Mouse (Mus musculus) T-helper 17 cell (primary cell): Measurements from ENCODE around the gene Atp2b2.

Experiments used
- in situ Hi-C, 2 experiments: fragments of 300-600 bp; cut with MboI, MseI; formaldehyde crosslinking; loops; 1 replicate in 1 of 2; 2 replicates in 1 of 2; pipeline ENCODE4 v1.15.1; 2025; ENCODE audit warnings: high pct_unique_total_duplicates in 2 of 2

The Atp2b2 gene

DNA sequence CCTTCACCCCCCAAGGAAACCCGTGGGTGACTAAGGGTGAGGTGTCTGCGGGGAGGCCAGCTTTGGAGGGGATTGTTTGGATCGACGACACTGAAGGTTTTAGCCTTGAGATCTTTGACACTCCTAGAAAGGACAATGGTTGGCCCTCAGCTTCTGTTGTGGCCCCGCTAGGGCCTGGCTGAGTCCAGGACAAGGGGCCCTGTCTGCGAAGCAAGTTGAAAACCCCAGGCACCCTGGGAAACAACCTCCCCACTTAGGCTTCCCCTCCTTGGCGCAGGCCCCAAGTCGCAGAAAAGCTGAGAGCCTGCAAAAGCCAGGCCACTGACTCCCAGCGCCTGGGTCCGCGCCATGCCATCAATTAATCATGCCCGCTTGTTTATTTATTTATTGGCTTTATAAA is at the start of gene Atp2b2:
Atp2b2 (minus strand) TSS at position 282 of the 400 bp plus-strand sequence.
- in situ Hi-C loops, result no loop called here

DNA sequence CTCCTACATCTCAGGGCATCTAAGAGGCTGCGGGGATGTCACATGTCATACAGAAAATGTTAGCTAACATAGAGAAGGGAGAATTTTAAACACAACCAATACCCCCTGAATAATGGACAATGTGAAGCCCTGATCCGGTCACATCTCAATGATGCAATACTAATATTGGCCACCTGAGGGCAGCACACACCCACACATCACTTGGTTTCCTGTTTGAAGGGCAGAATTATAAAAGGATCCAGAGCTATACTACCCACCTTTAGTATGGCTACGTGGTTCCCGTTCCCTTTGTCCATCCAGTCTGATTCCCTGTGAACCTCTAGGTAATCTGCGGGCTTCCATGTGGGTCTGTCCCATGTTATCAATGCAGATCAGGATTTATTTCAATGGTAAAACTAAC is 47.2 kb upstream of the Atp2b2 start:
- in situ Hi-C loops, result loop anchor here (5.0 to 25.0 kb wide), 4 partner anchors 158 to 1655 kb away; partner anchors contain the start of gene Vgll4 (in 1 of the 2)

GRCm38 (mm10) chr6:114087106-114087505 is 44.7 kb upstream of the Atp2b2 start:
- in situ Hi-C loops, result loop anchor here in 1 of 2 experiments (25.0 kb wide), 1 partner anchor 875 kb away; the partner anchor contains the start of gene Vgll4

DNA sequence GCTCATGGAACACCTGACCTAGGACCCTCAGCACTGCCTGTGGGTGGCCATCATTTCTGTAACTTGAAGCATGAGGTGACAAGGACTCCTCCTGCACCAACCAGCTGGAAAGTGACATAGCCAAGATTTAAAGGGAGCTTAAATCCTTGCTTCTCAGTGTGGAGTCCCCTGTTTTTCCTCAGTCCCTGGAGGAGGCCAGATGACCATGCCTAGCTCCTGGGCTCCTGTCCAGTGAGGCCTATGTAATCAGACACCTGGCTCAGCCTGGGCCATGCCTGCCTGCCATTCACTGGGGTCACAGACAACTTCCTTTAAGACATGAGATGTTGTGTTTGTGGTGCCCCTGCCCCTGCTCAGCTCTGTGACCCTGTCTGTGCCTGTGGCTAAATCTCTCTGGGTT is 36.1 kb upstream of the Atp2b2 start:
- in situ Hi-C loops, result loop anchor here in 1 of 2 experiments (25.0 kb wide), 1 partner anchor 884 kb away; the partner anchor contains the start of gene Vgll4

- in situ Hi-C loops, result loop anchor here in 1 of 2 experiments (25.0 kb wide), 1 partner anchor 886 kb away; the partner anchor contains the start of gene Vgll4
Measured at GRCm38 (mm10) chr6:114076560-114076959, 34.1 kb upstream of the Atp2b2 start.

- in situ Hi-C loops, result loop anchor here in 1 of 2 experiments (25.0 kb wide), 1 partner anchor 886 kb away; the partner anchor contains the start of gene Vgll4
Measured at GRCm38 (mm10) chr6:114076061-114076460, 33.6 kb upstream of the Atp2b2 start.

DNA sequence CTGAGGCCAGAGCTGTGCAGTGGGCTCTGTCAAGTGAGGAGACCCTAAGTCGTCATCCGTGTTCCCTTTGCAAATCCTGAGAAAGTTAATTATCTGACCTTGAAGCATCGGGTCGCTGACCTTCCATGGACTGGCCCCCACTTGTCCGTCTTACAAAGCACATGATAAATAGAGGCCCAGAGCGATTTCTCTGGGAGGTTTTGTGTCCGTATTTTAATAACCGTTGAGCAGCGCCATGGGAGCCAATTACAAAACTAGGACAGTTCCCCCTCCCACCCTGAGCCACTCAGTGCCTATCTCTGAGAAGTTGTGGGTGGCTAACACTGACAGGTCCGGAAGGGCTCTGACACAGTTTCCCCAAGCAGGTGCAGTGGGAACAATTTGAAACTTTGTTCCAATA is 32.5 kb upstream of the Atp2b2 start:
- in situ Hi-C loops, result loop anchor here (5.0 to 25.0 kb wide), 6 partner anchors 303 to 887 kb away; partner anchors contain the start of genes Il17rc (in 1 of the 2), Jagn1 (in 1 of the 2) and Vgll4 (in 1 of the 2)

DNA sequence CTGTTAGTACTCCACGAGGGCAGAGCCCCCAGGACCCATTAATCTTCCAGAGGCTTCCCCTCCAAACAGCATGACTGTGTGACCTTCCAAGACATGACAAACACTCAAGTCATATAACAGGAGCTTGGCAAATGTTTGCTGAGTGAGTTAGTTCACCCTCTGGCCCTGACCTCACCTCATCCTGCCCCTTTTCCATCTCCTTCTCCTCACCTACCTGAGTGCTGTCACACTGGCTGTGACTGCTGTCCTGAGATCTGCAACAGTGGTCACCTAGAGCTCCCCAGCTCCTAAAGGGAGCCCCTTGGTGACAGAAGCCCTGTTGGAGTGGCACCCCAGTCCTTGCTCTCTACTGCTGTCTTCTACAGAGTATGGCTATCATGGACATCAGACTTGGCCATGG is 31.8 kb upstream of the Atp2b2 start:
- in situ Hi-C loops, result loop anchor here (5.0 to 25.0 kb wide), 5 partner anchors 302 to 632 kb away; partner anchors contain the start of genes Il17rc (in 1 of the 2) and Jagn1 (in 1 of the 2)

GRCm38 (mm10) chr6:114071564-114071963 is 29.2 kb upstream of the Atp2b2 start:
- in situ Hi-C loops, result loop anchor here (5.0 to 25.0 kb wide), 5 partner anchors 299 to 629 kb away; partner anchors contain the start of genes Il17rc (in 1 of the 2) and Jagn1 (in 1 of the 2)

- in situ Hi-C loops, result loop anchor here in 1 of 2 experiments (25.0 kb wide), 1 partner anchor 501 kb away; no protein-coding TSS in a partner anchor
Measured at GRCm38 (mm10) chr6:114063100-114063499, 20.7 kb upstream of the Atp2b2 start.

GRCm38 (mm10) chr6:114062688-114063087 is 20.3 kb upstream of the Atp2b2 start:
- in situ Hi-C loops, result loop anchor here in 1 of 2 experiments (25.0 kb wide), 1 partner anchor 500 kb away; no protein-coding TSS in a partner anchor

- in situ Hi-C loops, result loop anchor here in 1 of 2 experiments (25.0 kb wide), 1 partner anchor 497 kb away; no protein-coding TSS in a partner anchor
Measured at GRCm38 (mm10) chr6:114059206-114059605, 16.8 kb upstream of the Atp2b2 start.

- in situ Hi-C loops, result loop anchor here in 1 of 2 experiments (25.0 kb wide), 1 partner anchor 496 kb away; no protein-coding TSS in a partner anchor
Measured at GRCm38 (mm10) chr6:114058030-114058808, 15.8 kb upstream of the Atp2b2 start.

- in situ Hi-C loops, result loop anchor here in 1 of 2 experiments (25.0 kb wide), 1 partner anchor 493 kb away; no protein-coding TSS in a partner anchor
Measured at GRCm38 (mm10) chr6:114055311-114055710, 12.9 kb upstream of the Atp2b2 start.

- in situ Hi-C loops, result no loop called here
Measured at GRCm38 (mm10) chr6:114044962-114045361, 2.5 kb upstream of the Atp2b2 start.

GRCm38 (mm10) chr6:114042836-114043235 is 423 bp upstream of the Atp2b2 start:
- in situ Hi-C loops, result no loop called here

DNA sequence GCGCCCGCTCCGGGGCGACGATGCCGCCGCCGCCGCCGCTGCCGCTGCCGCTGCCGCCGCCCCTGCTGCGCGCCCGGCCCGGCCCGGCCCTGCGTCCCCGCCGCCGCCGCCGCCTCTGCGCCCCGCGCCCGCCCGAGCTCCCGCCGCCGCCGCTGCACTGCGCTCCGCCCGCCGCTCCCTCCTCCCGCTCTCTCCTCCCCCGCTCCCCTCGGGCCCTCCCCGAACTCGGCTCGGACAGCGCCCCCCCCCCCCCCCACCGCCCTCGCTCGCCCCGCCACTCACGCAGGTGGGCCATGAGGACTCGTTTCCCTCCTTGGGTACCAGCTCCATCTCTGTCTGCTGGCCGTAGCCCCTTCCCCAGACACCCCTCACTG is 515 bp downstream of the Atp2b2 start:
- in situ Hi-C loops, result no loop called here

DNA sequence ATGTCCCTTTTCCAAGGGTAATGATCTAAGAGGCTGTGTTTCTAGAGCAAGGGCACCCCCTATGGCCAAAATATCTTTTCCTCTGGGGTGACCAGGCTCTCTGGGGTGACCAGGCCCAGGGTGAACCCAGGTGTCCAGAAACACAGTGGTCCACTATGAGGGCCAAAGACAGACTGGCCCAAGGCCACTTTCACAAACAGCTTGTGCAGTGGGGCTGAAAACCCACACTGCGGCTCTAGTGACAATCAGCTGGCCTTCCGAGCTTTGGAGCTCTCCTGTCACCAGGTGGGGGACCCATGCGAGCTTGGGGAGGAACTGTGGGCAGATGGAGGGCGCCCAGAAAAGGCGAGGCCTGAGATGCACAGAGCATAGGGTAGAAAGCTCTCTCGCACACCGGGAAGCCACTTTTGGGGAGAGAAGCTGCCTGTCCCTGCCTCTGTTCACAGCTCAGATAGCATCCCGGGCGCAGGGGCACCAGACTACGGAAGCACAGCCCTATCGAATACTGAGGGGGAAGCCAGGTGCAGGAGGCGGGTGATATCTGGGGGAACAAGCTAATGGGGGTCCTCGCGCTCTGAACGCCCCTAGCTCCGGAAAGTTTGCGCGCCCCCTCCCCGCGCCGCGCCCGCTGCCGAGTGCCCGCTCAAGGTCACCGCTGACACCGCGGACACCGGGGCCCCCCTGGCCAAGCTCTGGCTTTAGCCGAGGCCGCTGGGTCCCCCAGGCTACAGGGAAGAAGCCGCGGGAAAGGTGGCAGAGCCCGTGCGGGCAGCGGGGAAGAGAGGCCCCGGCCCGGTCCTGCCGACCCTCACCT is 1.1 kb downstream of the Atp2b2 start:
- in situ Hi-C loops, result no loop called here

DNA sequence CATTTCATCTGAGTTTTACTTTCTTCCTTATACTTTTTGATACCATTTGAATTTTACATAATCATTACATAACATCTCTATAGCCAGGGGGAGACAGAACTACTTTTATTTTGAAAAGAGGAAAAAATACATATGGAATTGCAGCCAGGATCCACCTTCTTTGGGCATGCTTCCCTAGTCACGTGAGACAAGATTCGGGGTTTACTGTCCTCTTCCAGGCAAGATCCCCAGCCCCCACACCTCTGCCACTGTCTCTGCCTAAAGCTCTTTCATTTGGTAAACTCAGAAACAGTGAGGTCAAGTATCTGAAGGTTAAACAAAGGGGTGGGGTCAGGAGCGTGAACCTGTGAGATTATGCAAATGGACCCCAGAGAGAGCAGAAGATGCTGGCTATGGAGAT is 6.7 kb downstream of the Atp2b2 start:
- in situ Hi-C loops, result no loop called here

DNA sequence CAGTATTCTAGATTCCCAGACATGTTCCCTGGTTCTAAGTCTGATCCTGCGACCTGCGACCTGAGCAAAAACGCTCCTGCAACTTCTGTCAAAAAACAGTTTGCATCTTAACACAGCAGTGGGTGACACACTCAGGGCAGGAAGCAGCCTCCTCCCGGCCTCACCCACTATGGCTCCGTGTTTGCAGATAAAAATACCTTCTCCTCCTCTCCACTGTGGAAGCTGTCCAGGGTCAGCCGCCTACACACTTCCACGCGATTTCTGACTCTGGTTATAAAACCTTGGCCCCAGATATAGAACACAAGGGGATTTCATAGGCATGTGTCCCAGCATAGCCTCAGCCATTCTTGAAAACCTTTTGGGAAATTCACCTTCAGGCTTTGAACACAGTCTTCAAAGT is 9.6 kb downstream of the Atp2b2 start:
- in situ Hi-C loops, result no loop called here

DNA sequence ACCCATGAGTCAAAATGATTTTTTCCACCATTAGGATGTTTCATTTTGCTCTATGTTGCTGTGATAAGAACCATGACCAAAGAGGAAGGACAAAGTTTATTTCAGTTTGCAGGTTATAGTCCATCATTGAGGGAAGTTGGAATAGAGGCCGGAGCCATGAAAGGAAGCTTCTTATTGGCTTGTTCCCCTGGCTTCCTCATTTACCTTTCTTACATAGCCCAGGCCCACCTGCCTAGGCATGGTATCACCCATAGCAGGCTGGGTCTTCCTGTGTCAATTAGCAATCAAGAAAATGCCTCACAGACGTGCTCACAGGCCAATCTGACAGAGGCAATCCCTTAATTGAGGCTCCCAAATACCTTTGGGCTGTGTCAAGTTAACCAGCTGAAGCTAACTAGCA is 18.6 kb downstream of the Atp2b2 start:
- in situ Hi-C loops, result no loop called here
